Mouse (Mus musculus): ENCODE results near the gene Crip2.
A peak's percentile ranks its signal among the peaks of the same experiment; 100 is the strongest.

DNA sequence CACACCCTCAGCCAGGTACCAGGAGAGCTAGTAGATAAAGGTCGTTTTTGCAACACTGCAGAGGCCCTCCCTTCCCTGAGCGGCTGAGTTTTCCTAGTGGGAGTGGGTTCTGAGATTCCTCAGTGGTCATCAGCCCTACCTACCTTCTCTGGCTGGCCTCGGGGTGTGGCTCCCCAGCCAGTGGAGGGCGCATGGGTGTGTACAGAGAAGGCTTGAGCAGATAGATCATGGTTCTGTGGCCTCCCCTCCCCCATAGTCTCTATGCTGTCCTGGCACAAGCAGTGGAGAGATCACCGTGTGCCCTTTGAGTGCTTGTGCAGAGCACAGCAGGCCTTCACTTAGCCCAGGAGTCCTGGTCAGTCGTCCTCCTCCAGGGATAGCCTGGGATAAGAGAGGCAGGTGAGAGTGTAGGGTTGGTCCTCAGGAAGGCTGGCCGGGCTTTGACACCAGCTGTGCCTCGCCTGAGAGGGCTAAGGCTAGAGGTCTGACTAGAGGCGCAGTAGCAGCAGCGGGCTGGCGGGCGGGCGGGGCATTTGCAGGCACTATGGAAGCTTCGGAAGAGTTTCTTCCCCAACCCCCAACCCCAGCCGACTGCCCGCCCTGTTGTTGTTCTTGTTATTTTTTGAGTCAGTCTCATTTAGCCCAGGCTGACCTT, 8.5 kb downstream of the Crip2 start:
- TF ChIP-seq CTCF (IDR thresholded peaks at IDR 0.05; ENCODE audit: low read depth, low read length) = peak; percentile 13; the same call in 1 of the 2 replicates
- TF ChIP-seq GATA1 (IDR thresholded peaks at IDR 0.05; ENCODE audit: borderline replicate concordance, low read length) = no peak
- no peak for TF ChIP-seq POLR2AphosphoS5 (IDR thresholded peaks at IDR 0.05; ENCODE audit: insufficient replicate concordance, low read depth, low read length)
- no peak for TF ChIP-seq TAL1 (conservative IDR thresholded peaks at IDR 0.05; ENCODE audit: low read depth, low read length)
- no peak for TF ChIP-seq GATA2 (IDR thresholded peaks at IDR 0.05; ENCODE audit: borderline replicate concordance, low read depth, low read length)
